Mouse (Mus musculus) liver, postnatal 0 days (tissue): ENCODE results near the gene Kif16b.

ENCODE experiments used
- CTCF ChIP-seq: sonication (generic); IDR thresholded peaks from 2 replicates; pipeline ENCODE4 v1.5.1; 2016; ENCODE audit warnings: antibody characterized with exemption, low read depth
- EP300 ChIP-seq: IDR thresholded peaks from 2 replicates; pipeline ENCODE4 v1.6.1; 2016; ENCODE audit warnings: antibody characterized with exemption, low read depth, mild to moderate bottlenecking

DNA sequence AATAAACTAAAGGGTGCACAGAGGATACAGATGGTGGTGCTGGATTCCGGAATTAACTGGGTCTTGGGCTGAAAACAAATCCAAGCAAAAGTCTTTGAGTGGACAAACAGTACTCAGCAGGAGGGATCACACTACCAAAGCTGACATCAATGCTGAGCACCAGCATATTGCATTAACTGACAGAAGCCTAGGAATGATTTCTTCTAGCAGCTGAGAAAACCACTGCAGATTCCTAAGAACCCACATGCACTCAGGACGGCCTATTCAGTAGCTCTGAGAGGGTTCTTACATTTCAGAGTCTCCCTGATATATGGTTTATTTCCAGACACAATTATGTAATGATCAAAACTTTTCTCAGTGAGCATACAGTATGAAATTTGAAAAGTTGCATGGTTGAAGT lies 162.8 kb downstream of the Kif16b start:
- TF ChIP-seq CTCF (no peak), EP300 (no peak)
